Mouse (Mus musculus) limb, embryonic 15.5 days (tissue): ENCODE measurements at regions not wholly inside any gene's neighbourhood (a gene's known extent, or its start where the extent isn't known, plus 50 kb on each side); places are given as distances from the start of the nearest gene placed in this dataset.
A peak's percentile ranks its signal among the peaks of the same experiment; 100 is the strongest.

Experiments used
- ATAC-seq: fragments of 200-750 bp; cut with Nextera tagmentation; 2 replicates; pipeline ENCODE4 v1.8.0; 2017; ENCODE audit warnings: low read depth, moderate TSS enrichment; ENCODE audit not compliant: insufficient number of reproducible peaks, low FRiP score, low TSS enrichment
- H3K27ac ChIP-seq: fragments of 300-500 bp; sonication (generic); 2 replicates; pipeline ENCODE4 v1.5.1; 2015; ENCODE audit warnings: moderate library complexity, mild to moderate bottlenecking, inconsistent platforms
- H3K27me3 ChIP-seq: fragments of 300-500 bp; sonication (generic); 2 replicates; pipeline ENCODE4 v1.6.1; 2015; ENCODE audit warnings: inconsistent platforms
- H3K36me3 ChIP-seq: fragments of 300-500 bp; sonication (generic); 2 replicates; pipeline ENCODE4 v1.6.1; 2015; ENCODE audit warnings: inconsistent platforms
- H3K4me1 ChIP-seq: fragments of 300-500 bp; sonication (generic); 2 replicates; pipeline ENCODE4 v1.6.1; 2015; ENCODE audit warnings: inconsistent platforms
- H3K4me2 ChIP-seq: fragments of 300-500 bp; sonication (generic); 2 replicates; pipeline ENCODE4 v1.6.1; 2015; ENCODE audit warnings: mild to moderate bottlenecking, inconsistent platforms
- H3K4me3 ChIP-seq: fragments of 300-500 bp; sonication (generic); 2 replicates; pipeline ENCODE4 v1.5.1; 2015; ENCODE audit warnings: mild to moderate bottlenecking, inconsistent platforms
- H3K9ac ChIP-seq: fragments of 300-500 bp; sonication (generic); 2 replicates; pipeline ENCODE4 v1.6.1; 2015; ENCODE audit warnings: inconsistent platforms
- H3K9me3 ChIP-seq: fragments of 300-500 bp; sonication (generic); 2 replicates; pipeline ENCODE4 v1.6.1; 2016; ENCODE audit warnings: inconsistent platforms
- WGBS: fragments of 180-500 bp; shearing (Covaris S2); methylation state at CpG from one replicate; pipeline ENCODE4 v1.1.7; 2015; 5-methylcytosine and 5-hydroxymethylcytosine counted together

DNA sequence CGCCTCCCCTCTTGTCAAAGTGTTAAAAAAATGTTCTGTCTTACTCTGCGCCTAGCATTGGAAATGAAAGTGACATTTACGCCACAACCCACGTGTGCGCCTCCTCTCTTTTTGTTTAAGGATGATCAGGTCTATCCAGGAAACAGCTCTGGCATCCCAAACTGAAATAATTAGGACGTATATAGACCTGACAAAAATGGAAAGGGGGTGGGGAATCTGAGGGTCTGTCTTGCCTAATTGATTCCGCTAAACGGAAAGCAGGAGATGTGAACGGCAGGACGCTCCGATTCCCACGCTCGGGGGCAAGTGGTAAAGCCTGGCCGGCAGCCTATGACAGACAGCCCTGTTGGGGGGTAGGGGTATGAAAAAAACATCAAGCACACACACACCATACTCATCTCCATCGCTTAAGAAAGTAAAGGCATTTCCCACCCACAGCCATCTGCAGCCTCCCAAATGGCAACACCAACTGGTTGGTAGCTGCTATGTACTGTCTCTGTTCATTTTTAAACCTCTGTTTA lies 235.8 kb downstream of the Mef2c start:
- no peaks in the 10 kb centered on the region for H3K36me3 ChIP-seq
- no peak for ATAC-seq
- no peak overlapping the region for H3K9ac ChIP-seq
- H3K9me3 ChIP-seq, result no peaks in the 10 kb centered on the region
- H3K4me2 ChIP-seq, result peak overlapping the region; percentile 24; the same call in 1 of the 2 replicates
- peaks cover 10% of the 10 kb centered on the region; the same call in 1 of the 2 replicates for H3K4me1 ChIP-seq
- peaks cover 58% of the 10 kb centered on the region for H3K27me3 ChIP-seq
- no peak overlapping the region for H3K27ac ChIP-seq
- H3K4me3 ChIP-seq, result no peak overlapping the region
- 5% methylated on average over 15 of the region's 15 CpGs for WGBS

DNA sequence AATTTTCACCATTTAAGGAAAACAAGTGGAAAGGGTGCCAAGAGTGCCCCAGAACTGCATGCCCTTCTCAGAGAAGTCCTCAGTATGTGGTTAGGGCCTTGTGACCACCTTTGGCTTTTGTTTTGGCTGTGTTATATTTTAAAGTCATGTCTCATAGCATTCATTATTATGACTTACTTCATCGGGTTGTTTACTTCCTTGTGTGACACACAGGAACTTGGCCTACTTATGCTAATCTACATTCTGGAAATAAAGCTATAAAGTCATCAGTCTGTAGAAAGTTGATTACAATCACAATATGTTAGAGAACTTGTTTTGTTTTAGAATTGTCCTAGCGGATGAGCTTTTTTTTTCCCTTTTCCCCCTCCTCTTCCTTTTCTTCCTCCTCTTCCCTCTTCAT lies 236.3 kb downstream of the Mef2c start:
- ATAC-seq, result no peak
- 44% methylated on average over 2 of the region's 2 CpGs for WGBS
- peaks cover 15% of the 10 kb centered on the region for H3K4me1 ChIP-seq
- no peak overlapping the region for H3K4me3 ChIP-seq
- H3K36me3 ChIP-seq, result no peaks in the 10 kb centered on the region
- peaks cover 62% of the 10 kb centered on the region for H3K27me3 ChIP-seq
- no peaks in the 10 kb centered on the region for H3K9me3 ChIP-seq
- no peak overlapping the region for H3K9ac ChIP-seq
- H3K4me2 ChIP-seq, result no peak overlapping the region
- no peak overlapping the region for H3K27ac ChIP-seq

DNA sequence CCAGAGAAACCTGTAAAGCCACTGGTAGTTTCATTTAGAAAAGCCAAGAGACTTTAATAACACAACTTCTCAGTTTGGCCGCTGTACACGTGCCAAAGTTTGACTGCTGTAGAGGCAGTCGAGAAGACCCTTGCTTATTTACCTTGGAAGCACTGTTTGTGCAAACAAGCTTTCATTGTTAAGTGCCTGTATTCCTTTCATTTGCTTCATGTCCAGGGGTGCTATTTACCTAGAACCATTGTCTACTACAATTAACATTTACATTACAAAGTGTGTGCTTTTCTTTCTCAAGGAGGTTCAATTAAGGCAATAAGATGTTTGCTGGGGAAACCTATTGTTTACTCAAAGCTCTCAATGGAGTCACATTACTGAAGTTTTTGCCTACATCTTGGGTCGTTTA lies 236.9 kb downstream of the Mef2c start:
- no peaks in the 10 kb centered on the region for H3K36me3 ChIP-seq
- 32% methylated on average over 4 of the region's 4 CpGs for WGBS
- no peak overlapping the region for H3K27ac ChIP-seq
- no peak for ATAC-seq
- peaks cover 59% of the 10 kb centered on the region for H3K27me3 ChIP-seq
- H3K4me1 ChIP-seq, result peaks cover 19% of the 10 kb centered on the region
- H3K9ac ChIP-seq, result no peak overlapping the region
- no peak overlapping the region for H3K4me2 ChIP-seq
- no peak overlapping the region for H3K4me3 ChIP-seq
- H3K9me3 ChIP-seq, result no peaks in the 10 kb centered on the region

DNA sequence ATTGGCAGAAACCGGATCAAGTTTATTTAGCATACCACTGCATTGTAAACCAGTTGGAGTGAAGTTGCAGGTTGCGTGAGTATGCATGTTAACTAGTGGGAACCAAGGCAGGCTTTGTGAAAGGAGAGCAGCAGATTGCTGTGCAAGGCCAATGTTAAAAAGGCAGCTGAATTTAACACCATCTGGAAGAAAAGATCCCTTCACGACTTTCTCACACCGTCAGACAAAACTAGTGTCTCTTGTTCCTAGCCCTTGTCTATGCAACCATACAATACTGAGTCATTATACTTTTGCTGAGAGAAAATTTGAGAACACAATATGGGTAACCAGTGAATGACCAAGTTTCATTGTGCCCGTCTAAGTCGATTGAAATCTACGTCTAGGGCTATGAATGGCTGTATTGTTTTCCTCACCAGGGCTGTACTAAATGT lies 237.8 kb downstream of the Mef2c start:
- Histone ChIP-seq H3K9ac (no peak overlapping the region), H3K27me3 (peaks cover 55% of the 10 kb centered on the region), H3K9me3 (no peaks in the 10 kb centered on the region), H3K27ac (no peak overlapping the region), H3K4me3 (no peak overlapping the region), H3K36me3 (no peaks in the 10 kb centered on the region), H3K4me2 (no peak overlapping the region), H3K4me1 (peaks cover 19% of the 10 kb centered on the region)
- no peak for ATAC-seq
- 43% methylated on average over 7 of the region's 7 CpGs for WGBS

DNA sequence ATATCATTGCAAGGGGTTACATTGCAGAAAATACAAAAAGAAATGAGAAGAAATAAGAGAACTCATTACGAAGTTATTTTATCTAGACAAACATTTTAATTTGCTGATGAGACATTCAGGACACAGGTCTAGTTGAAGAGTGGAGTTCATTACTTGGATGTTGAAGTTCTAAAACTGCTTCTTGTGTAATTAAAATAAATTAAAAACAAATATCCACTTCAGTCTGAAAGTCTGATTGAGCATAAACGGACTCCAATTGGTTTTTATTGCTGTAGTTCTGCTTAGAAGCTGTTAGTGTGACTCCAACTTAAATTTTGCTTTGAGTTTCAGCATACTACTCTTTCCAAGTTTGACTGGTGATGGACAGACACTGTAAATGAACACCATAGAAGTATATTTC lies 238.3 kb downstream of the Mef2c start:
- no peak overlapping the region for H3K4me2 ChIP-seq
- no peaks in the 10 kb centered on the region for H3K9me3 ChIP-seq
- no peak overlapping the region for H3K4me3 ChIP-seq
- no peak overlapping the region for H3K27ac ChIP-seq
- H3K36me3 ChIP-seq, result no peaks in the 10 kb centered on the region
- peaks cover 53% of the 10 kb centered on the region for H3K27me3 ChIP-seq
- H3K4me1 ChIP-seq, result peaks cover 19% of the 10 kb centered on the region
- no peak for ATAC-seq
- H3K9ac ChIP-seq, result no peak overlapping the region
- 58% methylated on average over 2 of the region's 2 CpGs for WGBS

DNA sequence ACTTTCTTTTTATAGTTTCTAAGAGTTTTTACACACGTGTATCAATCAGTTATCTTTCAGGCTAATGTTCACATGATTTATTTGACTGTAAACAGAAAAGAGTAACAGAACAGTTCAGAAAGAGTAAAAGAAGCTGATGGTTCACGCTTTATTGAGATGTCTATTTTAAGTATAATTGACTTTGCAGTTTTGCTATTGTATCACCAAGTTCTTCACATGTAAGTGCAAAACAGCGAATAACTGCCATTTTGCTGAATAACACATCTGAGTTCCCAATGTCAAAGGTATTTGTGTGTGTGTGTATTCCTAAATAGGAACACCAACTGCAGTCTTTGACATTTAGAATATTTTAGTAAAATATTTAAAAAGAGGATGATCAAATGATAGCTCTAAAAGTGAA lies 238.7 kb downstream of the Mef2c start:
- no peak overlapping the region for H3K27ac ChIP-seq
- H3K9ac ChIP-seq, result no peak overlapping the region
- 76% methylated on average over 3 of the region's 3 CpGs for WGBS
- no peak overlapping the region for H3K4me2 ChIP-seq
- H3K9me3 ChIP-seq, result no peaks in the 10 kb centered on the region
- peaks cover 17% of the 10 kb centered on the region for H3K4me1 ChIP-seq
- no peak overlapping the region for H3K4me3 ChIP-seq
- ATAC-seq, result no peak
- peaks cover 48% of the 10 kb centered on the region for H3K27me3 ChIP-seq
- no peaks in the 10 kb centered on the region for H3K36me3 ChIP-seq

DNA sequence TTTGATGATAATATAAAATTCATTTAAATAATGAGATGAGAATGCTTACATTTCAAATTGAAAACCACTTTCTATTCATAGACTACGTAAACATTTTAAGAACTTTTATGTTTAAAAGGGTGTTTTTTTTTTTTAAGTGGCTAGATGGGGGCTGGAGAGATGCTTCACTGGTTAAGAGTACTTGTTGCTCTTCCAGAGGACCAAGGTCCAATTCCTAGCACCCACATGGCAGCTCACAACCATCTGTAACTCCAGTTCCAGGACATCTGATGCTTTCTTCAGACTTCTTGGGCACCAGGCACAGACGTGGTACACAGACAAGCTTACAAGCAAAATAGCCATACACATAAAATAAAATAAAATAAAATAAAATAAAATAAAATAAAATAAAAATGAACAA lies 239.5 kb downstream of the Mef2c start:
- Histone ChIP-seq H3K4me3 (no peak overlapping the region), H3K4me1 (peaks cover 10% of the 10 kb centered on the region), H3K9ac (no peak overlapping the region), H3K36me3 (no peaks in the 10 kb centered on the region), H3K27me3 (peaks cover 40% of the 10 kb centered on the region), H3K4me2 (no peak overlapping the region), H3K9me3 (no peaks in the 10 kb centered on the region), H3K27ac (no peak overlapping the region)
- ATAC-seq, result no peak
- WGBS, result 86% methylated on average over 2 of the region's 2 CpGs

DNA sequence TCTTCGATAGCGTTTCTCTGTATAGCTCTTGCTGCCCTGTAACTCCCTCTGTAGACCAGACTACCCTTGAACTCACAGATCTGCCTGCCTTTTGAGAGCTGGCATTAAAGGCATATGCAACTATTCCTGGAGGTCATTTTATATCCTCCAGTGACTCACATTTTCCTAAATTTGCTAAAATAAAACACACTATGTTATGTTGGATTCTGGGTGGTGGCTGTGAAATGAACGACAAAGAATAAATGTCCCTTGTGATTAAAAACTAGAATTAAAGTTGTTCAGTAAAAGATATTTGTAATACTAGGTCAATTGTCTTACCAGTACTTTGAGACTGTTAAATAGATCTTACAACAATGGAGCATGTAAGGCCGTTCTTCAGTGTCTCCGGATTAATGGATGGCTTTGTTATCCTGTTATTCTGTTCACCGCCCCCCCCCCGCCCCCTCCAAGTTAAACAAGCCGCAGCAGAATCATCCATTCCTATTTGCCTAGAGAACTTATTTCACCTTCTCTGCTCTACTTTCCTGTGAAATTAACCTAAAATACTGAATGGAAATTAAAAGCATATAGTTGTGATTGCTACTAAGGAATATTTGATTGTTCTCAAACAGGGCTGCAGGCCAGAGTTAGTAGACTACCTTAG lies 240.4 kb downstream of the Mef2c start:
- Histone ChIP-seq H3K27ac (no peak overlapping the region), H3K4me3 (peak overlapping the region; percentile 48), H3K36me3 (no peaks in the 10 kb centered on the region), H3K9me3 (no peaks in the 10 kb centered on the region), H3K27me3 (peaks cover 32% of the 10 kb centered on the region), H3K4me1 (peaks cover 9% of the 10 kb centered on the region), H3K4me2 (peak overlapping the region; percentile 87), H3K9ac (no peak overlapping the region)
- ATAC-seq, result no peak
- 64% methylated on average over 8 of the region's 8 CpGs for WGBS

DNA sequence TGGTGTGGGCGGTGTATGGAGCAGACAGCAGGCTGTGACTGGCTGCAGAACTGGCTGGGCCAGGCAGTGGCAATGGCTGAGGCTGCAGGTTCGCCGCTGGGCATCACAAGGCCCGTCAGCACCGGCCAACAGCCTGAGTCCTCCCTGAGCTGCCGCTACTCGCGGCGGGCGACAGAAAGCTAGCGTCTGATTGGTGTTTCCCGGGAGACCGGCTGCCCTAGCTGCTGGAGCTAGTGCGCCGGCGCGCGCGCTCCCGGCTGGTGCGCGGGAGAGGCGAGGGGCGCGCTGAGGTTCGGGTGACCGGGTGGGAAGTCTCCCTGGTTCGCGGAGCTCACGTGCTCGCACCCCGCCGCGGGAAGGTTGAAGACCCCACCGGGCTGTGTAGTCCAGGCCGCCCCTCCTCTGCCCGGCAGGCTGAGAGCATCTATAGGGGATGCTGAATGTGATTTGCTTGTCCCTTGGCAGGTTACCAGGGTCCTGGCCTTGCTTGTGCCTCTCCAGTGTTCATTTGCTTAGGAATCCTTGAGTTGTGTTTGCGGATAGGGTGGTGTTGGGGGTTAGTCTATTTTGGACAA lies 241.2 kb downstream of the Mef2c start:
- Histone ChIP-seq H3K27ac (no peak overlapping the region), H3K4me3 (peak overlapping the region; percentile 48), H3K36me3 (no peaks in the 10 kb centered on the region), H3K4me2 (peak overlapping the region; percentile 87), H3K9ac (peak overlapping the region; percentile 29; the same call in 1 of the 2 replicates), H3K9me3 (no peaks in the 10 kb centered on the region), H3K27me3 (peaks cover 23% of the 10 kb centered on the region), H3K4me1 (peaks cover 9% of the 10 kb centered on the region)
- under 1% methylated on average over 38 of the region's 38 CpGs for WGBS
- ATAC-seq, result peak; percentile 63; the same call in 1 of the 2 replicates

DNA sequence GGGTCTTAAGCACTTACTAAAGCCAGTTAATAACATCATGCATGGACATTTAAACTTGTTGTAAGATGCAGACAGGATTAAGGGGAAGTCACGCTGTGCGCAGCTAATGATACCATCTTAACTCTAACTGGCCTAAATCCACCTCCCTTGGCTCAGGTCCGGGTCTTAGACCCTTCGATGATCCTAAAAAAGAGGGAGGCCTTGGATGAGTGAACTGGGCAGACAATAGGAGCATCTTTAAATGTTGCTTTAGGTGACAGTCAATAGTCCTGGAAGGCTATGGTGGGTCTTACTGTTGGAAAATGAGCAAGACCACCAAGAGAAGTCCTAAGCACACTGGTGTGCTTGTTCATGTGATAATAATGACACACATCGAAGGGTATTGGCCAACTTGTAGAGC lies 242.1 kb downstream of the Mef2c start:
- H3K4me3 ChIP-seq, result no peak overlapping the region
- H3K27me3 ChIP-seq, result peaks cover 14% of the 10 kb centered on the region
- no peak overlapping the region for H3K4me2 ChIP-seq
- H3K9ac ChIP-seq, result no peak overlapping the region
- H3K27ac ChIP-seq, result no peak overlapping the region
- no peaks in the 10 kb centered on the region for H3K9me3 ChIP-seq
- H3K4me1 ChIP-seq, result peaks cover 9% of the 10 kb centered on the region
- 86% methylated on average over 5 of the region's 5 CpGs for WGBS
- H3K36me3 ChIP-seq, result no peaks in the 10 kb centered on the region
- ATAC-seq, result no peak

DNA sequence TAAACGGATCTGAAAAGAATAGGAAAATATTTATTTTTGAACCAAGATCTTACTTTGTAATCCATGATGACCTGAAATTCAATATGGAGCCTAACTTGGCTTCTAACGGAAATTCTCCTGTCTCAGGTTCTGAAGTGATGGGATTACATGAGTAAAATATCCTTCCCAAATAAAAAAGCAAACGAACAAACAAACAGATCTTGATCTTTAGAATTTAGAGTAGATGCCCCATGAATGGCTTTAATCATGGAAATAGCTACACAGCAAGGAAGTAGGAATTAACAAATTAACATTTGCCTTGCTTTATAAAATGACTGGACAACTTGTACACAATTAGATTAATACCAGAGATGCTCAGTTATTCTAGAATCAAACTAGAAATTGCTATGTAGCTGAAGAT lies 243.8 kb downstream of the Mef2c start:
- H3K9me3 ChIP-seq, result no peaks in the 10 kb centered on the region
- H3K4me3 ChIP-seq, result no peak overlapping the region
- H3K27ac ChIP-seq, result no peak overlapping the region
- peaks cover 9% of the 10 kb centered on the region for H3K4me1 ChIP-seq
- H3K36me3 ChIP-seq, result no peaks in the 10 kb centered on the region
- WGBS, result 60% methylated on average over 3 of the region's 3 CpGs
- H3K4me2 ChIP-seq, result no peak overlapping the region
- no peak overlapping the region for H3K9ac ChIP-seq
- no peak for ATAC-seq
- H3K27me3 ChIP-seq, result peaks cover 8% of the 10 kb centered on the region

DNA sequence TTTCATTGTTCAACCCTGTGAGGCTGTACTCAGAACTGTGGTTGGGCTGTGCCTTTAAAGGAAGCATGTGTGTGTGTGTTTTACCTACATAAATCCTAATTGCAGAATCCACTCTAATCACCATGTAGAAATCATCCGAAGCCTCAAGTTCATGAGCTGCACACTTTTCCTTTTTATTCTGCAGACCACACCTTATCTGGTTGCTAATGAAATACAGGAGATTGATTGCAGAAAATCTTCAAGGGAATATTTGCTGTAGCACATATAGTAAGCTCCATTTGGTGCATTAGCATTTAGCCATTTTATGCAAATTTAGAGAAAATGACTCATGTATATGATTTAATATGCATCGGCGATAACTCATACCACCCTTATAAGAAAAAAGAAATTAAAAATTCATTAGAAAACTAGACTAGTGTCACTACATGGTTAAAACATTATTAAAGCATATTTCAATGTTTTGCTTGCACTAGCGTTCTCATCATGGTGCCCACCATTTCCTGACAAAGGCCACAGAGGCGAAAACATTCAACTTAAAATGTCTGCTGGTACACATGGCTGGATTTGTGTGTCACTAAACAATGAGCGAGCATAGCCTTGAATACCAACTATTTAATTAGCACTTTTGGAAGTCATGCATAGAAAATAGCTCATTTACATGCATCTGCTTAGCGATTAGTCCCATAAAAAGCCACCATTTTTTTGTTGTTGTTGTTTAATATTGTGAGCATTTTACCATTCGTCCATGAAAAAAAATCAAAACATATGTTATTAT lies 245.7 kb downstream of the Mef2c start:
- H3K9me3 ChIP-seq, result no peaks in the 10 kb centered on the region
- WGBS, result 73% methylated on average over 8 of the region's 8 CpGs
- no peaks in the 10 kb centered on the region for H3K36me3 ChIP-seq
- H3K4me2 ChIP-seq, result no peak overlapping the region
- no peak for ATAC-seq
- H3K27ac ChIP-seq, result no peak overlapping the region
- no peak overlapping the region for H3K4me3 ChIP-seq
- peaks cover 8% of the 10 kb centered on the region for H3K27me3 ChIP-seq
- no peak overlapping the region for H3K9ac ChIP-seq
- H3K4me1 ChIP-seq, result peaks cover 9% of the 10 kb centered on the region
